In genomic region chr1:132476928-132477691, GRCm38 (mm10) we compare ENCODE assay signal across 8 mouse cellular contexts. TPM values are rescaled to one million over a fixed set of nuclear protein-coding genes. Genes with fewer than 3 reads are reported as not detected.
DNase-seq lines count a peak whose midpoint lies in the region; ATAC-seq and TF ChIP-seq lines count a peak whose summit lies in the region.

Gene Rbbp5 (plus strand): TSS chr1:132477365.

- DNase-seq in A20 (ENCODE audit: low read depth, low spot score) (peak; percentile 96), liver (peak; percentile 89)
- peak; percentile 94 for DNase-seq in heart, embryonic 10.5 days (ENCODE audit: low spot score)
- DNase-seq in spleen, postnatal 4 days (ENCODE audit: low spot score in 2 of 2) = peak; percentile 89 to 95

- under 1% methylated on average over 43 of the region's 43 CpGs for WGBS in heart, embryonic 10.5 days
- under 1% methylated on average over 43 of the region's 43 CpGs for WGBS in kidney, embryonic 15.5 days

- peak; percentile 90 for ATAC-seq in kidney, embryonic 15.5 days (replicated peaks; ENCODE audit: low FRiP score)
- ATAC-seq in monocyte, adult 5-6 weeks (replicated peaks; ENCODE audit: insufficient number of reproducible peaks, low FRiP score, low TSS enrichment, poor library complexity, severe bottlenecking) = peak; percentile 87

- no peaks in the 10 kb centered on the region for H3K36me3 ChIP-seq in heart, embryonic 10.5 days
- no peaks in the 10 kb centered on the region for H3K36me3 ChIP-seq in kidney, embryonic 15.5 days

- H3K9me3 ChIP-seq in heart, embryonic 10.5 days = no peaks in the 10 kb centered on the region
- no peaks in the 10 kb centered on the region for H3K9me3 ChIP-seq in kidney, embryonic 15.5 days (replicated peaks)

- peak within 1 kb of the TSS; percentile 79 for H3K4me2 ChIP-seq in kidney, embryonic 15.5 days

- no peak for TF ChIP-seq CTCF in bone marrow macrophage, adult 2 months (IDR thresholded peaks at IDR 0.05; ENCODE audit: low read depth, low read length)
- no peak for TF ChIP-seq CTCF in embryonic fibroblast, embryonic 13.5 days (IDR thresholded peaks at IDR 0.05; ENCODE audit: borderline replicate concordance, insufficient read depth, low read length)

- peak within 1 kb of the TSS; percentile 78 for H3K9ac ChIP-seq in kidney, embryonic 15.5 days

- H3K27me3 ChIP-seq in heart, embryonic 10.5 days (ENCODE audit: insufficient read depth, poor library complexity, severe bottlenecking) = no peaks in the 10 kb centered on the region
- no peaks in the 10 kb centered on the region for H3K27me3 ChIP-seq in kidney, embryonic 15.5 days

- peak within 1 kb of the TSS; percentile 98 for H3K4me3 ChIP-seq in bone marrow macrophage, adult 2 months (ENCODE audit: insufficient read depth, low read length)
- peak within 1 kb of the TSS; percentile 99 for H3K4me3 ChIP-seq in embryonic fibroblast, embryonic 13.5 days (ENCODE audit: insufficient read depth, low read length)
- peak within 1 kb of the TSS; percentile 89 for H3K4me3 ChIP-seq in heart, embryonic 10.5 days
- peak within 1 kb of the TSS; percentile 75 for H3K4me3 ChIP-seq in kidney, embryonic 15.5 days (replicated peaks)

- peaks cover 15% of the 10 kb centered on the region for H3K4me1 ChIP-seq in bone marrow macrophage, adult 2 months (ENCODE audit: control insufficient read depth, insufficient read depth, low read length)
- no peaks in the 10 kb centered on the region for H3K4me1 ChIP-seq in embryonic fibroblast, embryonic 13.5 days (ENCODE audit: control insufficient read depth, insufficient read depth, low read length)
- peaks cover 15% of the 10 kb centered on the region for H3K4me1 ChIP-seq in heart, embryonic 10.5 days
- peaks cover 18% of the 10 kb centered on the region for H3K4me1 ChIP-seq in kidney, embryonic 15.5 days

- peak within 1 kb of the TSS; percentile 57 for H3K27ac ChIP-seq in bone marrow macrophage, adult 2 months (ENCODE audit: insufficient read depth, low read depth, low read length)
- H3K27ac ChIP-seq in embryonic fibroblast, embryonic 13.5 days (ENCODE audit: insufficient read depth, low read length) = no peak within 1 kb of the TSS
- H3K27ac ChIP-seq in heart, embryonic 10.5 days = peak within 1 kb of the TSS; percentile 92
- peak within 1 kb of the TSS; percentile 74 for H3K27ac ChIP-seq in kidney, embryonic 15.5 days

- TF ChIP-seq POLR2A in bone marrow macrophage, adult 2 months (IDR thresholded peaks at IDR 0.05; ENCODE audit: borderline replicate concordance, low read depth, low read length) = peak; percentile 45; the same call in 1 of the 2 replicates
- TF ChIP-seq POLR2A in embryonic fibroblast, embryonic 13.5 days (IDR thresholded peaks at IDR 0.05; ENCODE audit: low read depth, low read length) = peak; percentile 73

RNA-seq across cellular contexts. Expression of gene Rbbp5, which starts in this region (rescaled TPM):
- 45.1 and 46.2 TPM in 2 replicates for polyA plus RNA-seq in bone marrow macrophage, adult 2 months (2012; ENCODE audit: insufficient read depth, insufficient read length, missing spikeins)
- polyA plus RNA-seq in embryonic fibroblast, embryonic 13.5 days (2011; ENCODE audit: insufficient read length, low read depth, missing spikeins) = 37.4 and 39.2 TPM in 2 replicates
- 33.2 and 43.6 TPM in 2 replicates for polyA plus RNA-seq in heart, embryonic 10.5 days (2016; fragmentation: Nextera tagmentation; extraction: Ambion mirVana)
- polyA plus RNA-seq in kidney, embryonic 15.5 days (2015; fragmentation: Nextera tagmentation; extraction: Ambion mirVana) = 48.1 and 49.7 TPM in 2 replicates
- 43.2 to 84.5 TPM (median 75.7 TPM) in 3 replicates for total RNA-seq in monocyte, adult 5-6 weeks (2017)
